Mouse (Mus musculus) CH12.LX (cell line): ENCODE measurements at regions not wholly inside any gene's neighbourhood (a gene's known extent, or its start where the extent isn't known, plus 50 kb on each side); places are given as distances from the start of the nearest gene placed in this dataset.

ENCODE experiments used
- DNase-seq: peaks from one replicate; pipeline ENCODE4 v3.0.0-alpha.2; 2013; ENCODE audit errors: extremely low read depth
- H3K27ac ChIP-seq: 2 replicates; pipeline ENCODE4 v1.5.1; 2012; ENCODE audit warnings: low read depth, mild to moderate bottlenecking, control low read depth, moderate library complexity; ENCODE audit not compliant: insufficient read depth
- H3K27me3 ChIP-seq: replicated peaks from 2 replicates; pipeline ENCODE3; 2012; ENCODE audit warnings: inconsistent platforms
- H3K36me3 ChIP-seq, 2 experiments: replicated peaks in 1 of 2; 2 replicates each; pipeline versions ENCODE3 to v1.6.1; 2012; ENCODE audit warnings: inconsistent platforms in 1 of 2, low read length in 1 of 2, mild to moderate bottlenecking in 1 of 2, mixed read lengths in 1 of 2, moderate library complexity in 1 of 2; ENCODE audit not compliant: control insufficient read depth in 1 of 2, insufficient read depth in 1 of 2
- H3K4me1 ChIP-seq, 2 experiments: 2 replicates each; pipeline ENCODE4 v1.6.1; 2012; ENCODE audit warnings: inconsistent platforms in 1 of 2, moderate library complexity in 1 of 2; ENCODE audit not compliant: insufficient read depth in 2 of 2, control insufficient read depth in 1 of 2
- H3K4me2 ChIP-seq: 2 replicates; pipeline ENCODE4 v1.6.1; 2012; ENCODE audit warnings: low read depth, mild to moderate bottlenecking, control low read depth; ENCODE audit not compliant: poor library complexity, insufficient read depth, severe bottlenecking
- H3K4me3 ChIP-seq, 3 experiments: fragments of 150-350 bp in 1 of 3; sonication (generic) in 1 of 3; replicated peaks in 1 of 3; 2 replicates each; pipeline versions ENCODE3 to v1.5.1; 2011 to 2012; ENCODE audit warnings: low read depth in 2 of 3, low read length in 2 of 3, mild to moderate bottlenecking in 2 of 3, moderate library complexity in 2 of 3, control low read depth in 1 of 3, improper control_type of control experiment in 1 of 3, inconsistent platforms in 1 of 3, mixed read lengths in 1 of 3; ENCODE audit not compliant: poor library complexity in 1 of 3
- H3K79me2 ChIP-seq: replicated peaks from 2 replicates; pipeline ENCODE4 v1.6.1; 2012; ENCODE audit warnings: mild to moderate bottlenecking, moderate library complexity; ENCODE audit not compliant: control insufficient read depth, poor library complexity, insufficient read depth, severe bottlenecking; ENCODE audit errors: extremely low read depth
- H3K9ac ChIP-seq: 2 replicates; pipeline ENCODE4 v1.6.1; 2012; ENCODE audit warnings: low read depth, mild to moderate bottlenecking, control low read depth, moderate library complexity; ENCODE audit not compliant: insufficient read depth
- H3K9me3 ChIP-seq: replicated peaks from 2 replicates; pipeline ENCODE3; 2012; ENCODE audit warnings: low read length, inconsistent platforms, mixed read lengths
- BHLHE40 ChIP-seq: IDR thresholded peaks from 2 replicates; pipeline ENCODE4 v1.6.1; 2011; ENCODE audit warnings: mild to moderate bottlenecking, low read depth, low read length, improper control_type of control experiment
- CTCF ChIP-seq, 2 experiments: IDR thresholded peaks in 1 of 2; conservative IDR thresholded peaks in 1 of 2; 2 replicates each; pipeline ENCODE4 v1.5.1; 2011 to 2012; ENCODE audit warnings: low read depth in 2 of 2, low read length in 2 of 2, improper control_type of control experiment in 1 of 2, inconsistent platforms in 1 of 2, mild to moderate bottlenecking in 1 of 2, moderate library complexity in 1 of 2
- E2F4 ChIP-seq: IDR thresholded peaks from 2 replicates; pipeline ENCODE4 v1.6.1; 2011; ENCODE audit warnings: low read depth, low read length, improper control_type of control experiment; ENCODE audit not compliant: insufficient replicate concordance
- ELF1 ChIP-seq: IDR thresholded peaks from 2 replicates; pipeline ENCODE4 v1.6.1; 2014; ENCODE audit warnings: low read depth, mild to moderate bottlenecking, inconsistent platforms, low read length, improper control_type of control experiment
- ETS1 ChIP-seq: conservative IDR thresholded peaks from 2 replicates; pipeline ENCODE4 v1.6.1; 2012; ENCODE audit warnings: low read depth, mild to moderate bottlenecking, inconsistent platforms, low read length, improper control_type of control experiment, moderate library complexity
- GABPA ChIP-seq: IDR thresholded peaks from 2 replicates; pipeline ENCODE4 v1.6.1; 2012; ENCODE audit warnings: low read depth, low read length, improper control_type of control experiment, inconsistent platforms; ENCODE audit not compliant: insufficient replicate concordance
- HCFC1 ChIP-seq: IDR thresholded peaks from 2 replicates; pipeline ENCODE4 v1.6.1; 2012; ENCODE audit warnings: low read depth, mild to moderate bottlenecking, inconsistent platforms, low read length, improper control_type of control experiment
- JUN ChIP-seq: IDR thresholded peaks from 2 replicates; pipeline ENCODE4 v1.6.1; 2011; ENCODE audit warnings: low read depth, mild to moderate bottlenecking, low read length, improper control_type of control experiment, moderate library complexity; ENCODE audit not compliant: insufficient read depth
- JUND ChIP-seq: conservative IDR thresholded peaks from 2 replicates; pipeline ENCODE4 v1.6.1; 2011; ENCODE audit warnings: low read depth, low read length, improper control_type of control experiment
- MAZ ChIP-seq: IDR thresholded peaks from 2 replicates; pipeline ENCODE4 v1.6.1; 2012; ENCODE audit warnings: low read depth, mild to moderate bottlenecking, inconsistent platforms, low read length, improper control_type of control experiment, moderate library complexity
- MEF2A ChIP-seq: IDR thresholded peaks from 2 replicates; pipeline ENCODE4 v1.6.1; 2014; ENCODE audit warnings: low read depth, mild to moderate bottlenecking, inconsistent platforms, low read length, improper control_type of control experiment, borderline replicate concordance
- MYC ChIP-seq: IDR thresholded peaks from 2 replicates; pipeline ENCODE4 v1.6.1; 2011; ENCODE audit warnings: low read depth, mild to moderate bottlenecking, improper control_type of control experiment, low read length
- NELFE ChIP-seq: IDR thresholded peaks from 2 replicates; pipeline ENCODE4 v1.6.1; 2011; ENCODE audit warnings: low read depth, low read length, improper control_type of control experiment
- NRF1 ChIP-seq: IDR thresholded peaks from 2 replicates; pipeline ENCODE4 v1.6.1; 2014; ENCODE audit warnings: low read depth, mild to moderate bottlenecking, inconsistent platforms, low read length, improper control_type of control experiment, moderate library complexity
- PAX5 ChIP-seq: IDR thresholded peaks from 2 replicates; pipeline ENCODE4 v1.6.1; 2012; ENCODE audit warnings: low read length, inconsistent platforms, mixed read lengths
- POLR2A ChIP-seq: IDR thresholded peaks from 2 replicates; pipeline ENCODE4 v1.6.1; 2011; ENCODE audit warnings: low read depth, mild to moderate bottlenecking, improper control_type of control experiment, low read length
- RAD21 ChIP-seq: IDR thresholded peaks from 2 replicates; pipeline ENCODE4 v1.6.1; 2011; ENCODE audit warnings: low read depth, mild to moderate bottlenecking, low read length, improper control_type of control experiment, moderate library complexity
- SMC3 ChIP-seq: IDR thresholded peaks from 2 replicates; pipeline ENCODE4 v1.6.1; 2011; ENCODE audit warnings: low read depth, low read length, improper control_type of control experiment
- TBP ChIP-seq: conservative IDR thresholded peaks from 2 replicates; pipeline ENCODE4 v1.6.1; 2011; ENCODE audit warnings: low read depth, low read length, improper control_type of control experiment
- TCF12 ChIP-seq: IDR thresholded peaks from 2 replicates; pipeline ENCODE4 v1.6.1; 2014; ENCODE audit warnings: low read depth, mild to moderate bottlenecking, inconsistent platforms, low read length, improper control_type of control experiment
- ZKSCAN1 ChIP-seq: IDR thresholded peaks from 2 replicates; pipeline ENCODE4 v1.6.1; 2012; ENCODE audit warnings: low read depth, inconsistent platforms, low read length, improper control_type of control experiment, borderline replicate concordance
- ZMIZ1 ChIP-seq: IDR thresholded peaks from 2 replicates; pipeline ENCODE4 v1.6.1; 2012; ENCODE audit warnings: low read depth, mild to moderate bottlenecking, inconsistent platforms, low read length, improper control_type of control experiment
- ZNF384 ChIP-seq: IDR thresholded peaks from 2 replicates; pipeline ENCODE4 v1.6.1; 2012; ENCODE audit warnings: low read depth, low read length, improper control_type of control experiment, inconsistent platforms
- dilution Hi-C: fragments of 300-500 bp; cut with MboI; formaldehyde crosslinking; loops from 2 replicates; pipeline ENCODE4 v1.14.3; 2020; ENCODE audit warnings: low sequenced_read_pairs; ENCODE audit not compliant: extremely low pct_unique_long_range_greater_than_20kb, extremely low pct_ligation_motif_present
- in situ Hi-C: fragments of 300-500 bp; cut with MboI; formaldehyde crosslinking; loops from 3 replicates; pipeline ENCODE4 v1.14.3; 2019; ENCODE audit warnings: low sequenced_read_pairs, low pct_ligation_motif_present, low pct_unique_long_range_greater_than_20kb, mixed read lengths

DNA sequence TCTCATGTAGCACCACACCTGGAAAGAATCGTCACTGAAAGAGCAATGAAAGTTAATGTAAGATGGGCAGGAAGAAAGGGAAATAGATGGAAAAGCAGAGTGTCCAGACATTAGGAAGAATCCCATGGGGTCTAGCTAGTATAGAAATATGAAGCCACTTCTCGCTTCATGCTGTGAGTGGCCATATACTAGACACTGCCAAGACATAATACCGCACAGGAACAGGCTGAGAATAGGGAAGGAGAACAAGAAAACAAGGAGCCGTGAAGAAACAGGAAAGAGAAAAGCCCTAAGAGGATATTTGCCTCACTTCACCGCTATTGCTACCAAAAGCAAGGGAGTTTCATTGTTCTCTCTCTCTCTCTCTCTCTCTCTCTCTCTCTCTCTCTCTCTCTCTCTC lies 171.4 kb downstream of the Kctd12 start:
- no peak for DNase-seq
- no peaks in the 10 kb centered on the region for H3K36me3 ChIP-seq
- no peak overlapping the region for H3K27ac ChIP-seq
- no peak for TF ChIP-seq BHLHE40
- TF ChIP-seq MYC: no peak
- no peak for TF ChIP-seq JUN
- no peak for TF ChIP-seq ELF1
- no peak for TF ChIP-seq TCF12
- TF ChIP-seq ETS1: no peak
- TF ChIP-seq, all 38 proteins: peak for 0
- H3K4me1 ChIP-seq: peaks cover 16 to 48% of the 10 kb centered on the region in 2 experiments
- peak overlapping the region; percentile 61; the same call in 1 of the 2 replicates for H3K9ac ChIP-seq
- H3K9me3 ChIP-seq: no peaks in the 10 kb centered on the region
- H3K79me2 ChIP-seq: no peaks in the 10 kb centered on the region
- H3K27me3 ChIP-seq: no peaks in the 10 kb centered on the region
- dilution Hi-C loops (loop anchor here (25.0 kb wide), 1 partner anchor 176 kb away; the partner anchor contains the start of gene Kctd12), in situ Hi-C loops (no loop called here)
- H3K4me2 ChIP-seq: peak overlapping the region; percentile 2; the same call in 1 of the 2 replicates
- no peak overlapping the region for H3K4me3 ChIP-seq

DNA sequence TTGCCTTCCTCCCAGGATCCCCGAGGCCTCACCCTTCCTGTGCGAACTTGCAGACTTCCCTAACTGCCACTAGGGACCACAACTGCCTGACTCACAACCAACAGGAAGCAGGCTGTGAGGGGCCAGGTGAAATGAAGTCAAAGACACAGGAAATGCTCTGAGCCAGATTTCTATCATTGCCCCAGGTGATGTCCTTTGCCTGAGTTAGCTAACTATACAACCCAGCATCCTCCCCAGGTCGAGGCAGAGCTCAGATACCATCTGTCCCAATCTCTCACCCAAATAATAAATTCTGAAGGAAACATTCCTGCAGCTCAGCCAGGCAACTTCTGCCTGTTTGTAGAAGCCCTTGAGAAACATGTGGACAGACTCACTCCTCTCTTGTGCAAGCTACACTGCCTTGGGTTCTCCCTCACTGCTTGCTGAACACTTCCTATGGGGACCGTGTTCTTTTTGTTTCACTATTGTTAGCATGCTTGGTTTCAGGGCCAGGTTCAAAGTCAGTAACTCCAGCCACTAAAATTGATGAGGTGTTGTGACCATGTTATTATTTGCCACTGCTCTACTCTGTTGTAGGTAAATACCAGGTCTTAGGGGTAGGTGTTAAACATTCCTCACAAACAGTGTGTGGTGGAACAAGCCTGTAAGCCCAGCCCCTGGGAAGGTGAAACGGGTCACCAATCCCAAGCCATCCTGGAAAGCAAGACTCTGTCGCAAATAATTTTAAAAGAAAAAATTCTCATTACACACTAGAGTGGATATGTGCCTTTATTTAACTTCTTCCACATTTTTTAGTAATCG lies 172.1 kb downstream of the Kctd12 start:
- H3K9me3 ChIP-seq: no peaks in the 10 kb centered on the region
- TF ChIP-seq TBP (no peak), GABPA (no peak), TCF12 (peak; percentile 56), NELFE (no peak), HCFC1 (no peak), MAZ (no peak), PAX5 (no peak), ZKSCAN1 (no peak), ETS1 (peak; percentile 50; the same call in 1 of the 2 replicates), ZNF384 (no peak), E2F4 (no peak), ELF1 (peak; percentile 75), RAD21 (peak; percentile 43), ZMIZ1 (no peak), POLR2A (peak; percentile 32), MEF2A (0 out of 2 replicates have a peak, but pooled peaks have one; percentile 25), SMC3 (peak; percentile 22; the same call in 1 of the 2 replicates), CTCF (conservative IDR thresholded peaks at IDR 0.05 in 1 of 2, IDR thresholded peaks at IDR 0.05 in 1 of 2; ENCODE audit: low read depth in 2 of 2, low read length in 2 of 2) (peak in 1 of 2 experiments; percentile 56; a peak in 2 of 4 replicates), NRF1 (no peak), JUND (no peak), BHLHE40 (peak; percentile 17; the same call in 1 of the 2 replicates)
- H3K27me3 ChIP-seq: no peaks in the 10 kb centered on the region
- peak overlapping the region; percentile 61 for H3K9ac ChIP-seq
- H3K4me3 ChIP-seq: no peak overlapping the region
- dilution Hi-C loops (loop anchor here (25.0 kb wide), 1 partner anchor 177 kb away; the partner anchor contains the start of gene Kctd12), in situ Hi-C loops (no loop called here)
- peak overlapping the region; percentile 41 for H3K4me2 ChIP-seq
- H3K79me2 ChIP-seq: no peaks in the 10 kb centered on the region
- peak; percentile 69 for DNase-seq
- peaks cover 17 to 55% of the 10 kb centered on the region in 2 experiments for H3K4me1 ChIP-seq
- no peaks in the 10 kb centered on the region for H3K36me3 ChIP-seq
- H3K27ac ChIP-seq: peak overlapping the region; percentile 15; the same call in 1 of the 2 replicates
